Mouse (Mus musculus): Measurements from ENCODE around the gene Kdm2b. TPM values are rescaled to one million over a fixed set of nuclear protein-coding genes. Genes with fewer than 3 reads are reported as not detected.

The Kdm2b gene
- polyA plus RNA-seq, 1 experiment from 2014 or later: 8.3 TPM

- TF ChIP-seq CTCF (IDR thresholded peaks at IDR 0.05; ENCODE audit: low read depth) (no peak), EP300 (IDR thresholded peaks at IDR 0.05; ENCODE audit: low read depth) (no peak)
- Histone ChIP-seq H3K36me3 (replicated peaks; ENCODE audit: insufficient read depth, low read length) (no peaks in the 10 kb centered on the region), H3K4me1 (ENCODE audit: insufficient read depth) (peaks cover 52% of the 10 kb centered on the region), H3K4me2 (ENCODE audit: low read depth, low read length) (no peak overlapping the region), H3K27me3 (ENCODE audit: insufficient read depth, low read length) (no peaks in the 10 kb centered on the region), H3K9ac (replicated peaks) (no peak overlapping the region), H3K9me3 (ENCODE audit: low read length) (no peaks in the 10 kb centered on the region), H3K27ac (ENCODE audit: low read depth) (no peak overlapping the region), H3K4me3 (ENCODE audit: low read depth, low read length) (no peak overlapping the region)
- 63% methylated on average over 6 of the region's 6 CpGs for WGBS (ENCODE audit: insufficient replicate concordance)
- ATAC-seq (no peak), DNase-seq (no peak)
These were observed 33.4 kb upstream of the Kdm2b start for GRCm38 (mm10) chr5:123023049-123023448.

DNA sequence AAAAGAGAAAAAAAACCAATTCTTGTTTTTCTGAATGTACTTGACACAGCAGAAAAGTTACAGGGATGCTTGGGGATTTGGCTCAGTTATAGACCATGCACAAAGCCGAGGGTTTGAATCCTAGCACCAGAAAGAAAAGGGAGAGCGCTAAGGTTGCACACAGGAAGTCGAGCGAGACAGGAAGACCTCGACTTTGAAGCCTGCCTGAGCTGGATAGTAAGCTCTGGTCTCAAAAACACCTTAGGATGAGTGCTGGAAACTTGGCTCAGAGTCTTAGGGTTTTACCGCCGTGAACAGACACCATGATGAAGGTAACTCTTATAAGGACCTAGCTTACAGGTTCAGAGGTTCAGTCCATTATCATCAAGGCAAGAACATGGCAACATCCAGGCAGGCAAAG, 31.8 kb upstream of the Kdm2b start:
- Histone ChIP-seq H3K27me3 (ENCODE audit: insufficient read depth, low read length) (no peaks in the 10 kb centered on the region), H3K4me2 (ENCODE audit: low read depth, low read length) (no peak overlapping the region), H3K4me3 (ENCODE audit: low read depth, low read length) (no peak overlapping the region), H3K9ac (replicated peaks) (no peak overlapping the region), H3K4me1 (ENCODE audit: insufficient read depth) (peaks cover 58% of the 10 kb centered on the region), H3K9me3 (ENCODE audit: low read length) (no peaks in the 10 kb centered on the region), H3K27ac (ENCODE audit: low read depth) (no peak overlapping the region), H3K36me3 (replicated peaks; ENCODE audit: insufficient read depth, low read length) (no peaks in the 10 kb centered on the region)
- DNase-seq (no peak), ATAC-seq (no peak)
- TF ChIP-seq CTCF (IDR thresholded peaks at IDR 0.05; ENCODE audit: low read depth) (no peak), EP300 (IDR thresholded peaks at IDR 0.05; ENCODE audit: low read depth) (no peak)
- WGBS (ENCODE audit: insufficient replicate concordance): 59% methylated on average over 7 of the region's 7 CpGs

GRCm38 (mm10) chr5:123020426-123020825, 30.8 kb upstream of the Kdm2b start:
- no peak for TF ChIP-seq CTCF (IDR thresholded peaks at IDR 0.05; ENCODE audit: low read depth)
- TF ChIP-seq EP300 (IDR thresholded peaks at IDR 0.05; ENCODE audit: low read depth): no peak
- H3K9ac ChIP-seq (replicated peaks): no peak overlapping the region
- 60% methylated on average over 5 of the region's 5 CpGs for WGBS (ENCODE audit: insufficient replicate concordance)
- peaks cover 63% of the 10 kb centered on the region for H3K4me1 ChIP-seq (ENCODE audit: insufficient read depth)
- H3K27ac ChIP-seq (ENCODE audit: low read depth): no peak overlapping the region
- no peaks in the 10 kb centered on the region for H3K36me3 ChIP-seq (replicated peaks; ENCODE audit: insufficient read depth, low read length)
- H3K9me3 ChIP-seq (ENCODE audit: low read length): no peaks in the 10 kb centered on the region
- no peak overlapping the region for H3K4me2 ChIP-seq (ENCODE audit: low read depth, low read length)
- DNase-seq (no peak), ATAC-seq (no peak)
- H3K27me3 ChIP-seq (ENCODE audit: insufficient read depth, low read length): no peaks in the 10 kb centered on the region
- no peak overlapping the region for H3K4me3 ChIP-seq (ENCODE audit: low read depth, low read length)

DNA sequence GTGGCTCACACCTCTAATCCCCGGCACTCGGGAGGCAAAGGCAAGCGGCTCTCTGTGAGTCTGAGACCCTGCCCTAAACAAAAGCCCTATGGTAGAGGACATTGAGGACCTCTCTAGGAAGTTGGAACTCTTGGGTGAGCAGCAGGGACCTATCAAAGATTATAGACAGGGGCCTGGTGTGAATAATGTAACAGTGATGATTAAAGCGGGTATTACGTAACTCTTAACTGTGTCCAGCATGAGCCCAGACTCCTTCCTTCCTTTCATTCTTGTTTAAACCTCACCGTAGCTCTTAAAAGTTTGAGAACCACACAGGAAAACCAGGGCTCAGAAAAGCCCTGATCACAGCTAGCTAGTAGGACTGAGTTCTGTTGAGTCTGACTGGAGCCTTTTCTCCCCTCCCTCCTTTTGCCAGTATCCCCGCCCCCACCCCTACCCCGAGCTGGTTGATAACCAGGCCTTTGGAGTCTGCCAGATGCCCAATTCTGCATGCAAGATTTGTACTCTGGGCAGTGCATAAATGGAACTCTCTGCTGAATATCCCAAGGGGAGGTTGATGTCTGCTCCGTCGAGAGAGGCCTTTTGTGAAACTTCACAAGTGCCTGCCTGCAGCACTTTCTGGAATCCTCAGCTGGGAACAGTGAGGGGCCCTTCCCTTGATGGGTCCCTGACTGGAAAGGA, 29.9 kb upstream of the Kdm2b start:
- WGBS (ENCODE audit: insufficient replicate concordance): 25% methylated on average over 10 of the region's 10 CpGs
- Histone ChIP-seq H3K4me1 (ENCODE audit: insufficient read depth) (peaks cover 65% of the 10 kb centered on the region), H3K4me3 (ENCODE audit: low read depth, low read length) (peak overlapping the region; percentile 7; the same call in 1 of the 2 replicates), H3K27ac (ENCODE audit: low read depth) (peak overlapping the region; percentile 60), H3K9ac (replicated peaks) (0 out of 2 replicates have a peak overlapping the region, but pooled peaks have one; percentile 27), H3K27me3 (ENCODE audit: insufficient read depth, low read length) (no peaks in the 10 kb centered on the region), H3K36me3 (replicated peaks; ENCODE audit: insufficient read depth, low read length) (no peaks in the 10 kb centered on the region), H3K4me2 (ENCODE audit: low read depth, low read length) (peak overlapping the region; percentile 83), H3K9me3 (ENCODE audit: low read length) (no peaks in the 10 kb centered on the region)
- TF ChIP-seq EP300 (IDR thresholded peaks at IDR 0.05; ENCODE audit: low read depth) (no peak), CTCF (IDR thresholded peaks at IDR 0.05; ENCODE audit: low read depth) (no peak)
- ATAC-seq: no peak
- no peak for DNase-seq

DNA sequence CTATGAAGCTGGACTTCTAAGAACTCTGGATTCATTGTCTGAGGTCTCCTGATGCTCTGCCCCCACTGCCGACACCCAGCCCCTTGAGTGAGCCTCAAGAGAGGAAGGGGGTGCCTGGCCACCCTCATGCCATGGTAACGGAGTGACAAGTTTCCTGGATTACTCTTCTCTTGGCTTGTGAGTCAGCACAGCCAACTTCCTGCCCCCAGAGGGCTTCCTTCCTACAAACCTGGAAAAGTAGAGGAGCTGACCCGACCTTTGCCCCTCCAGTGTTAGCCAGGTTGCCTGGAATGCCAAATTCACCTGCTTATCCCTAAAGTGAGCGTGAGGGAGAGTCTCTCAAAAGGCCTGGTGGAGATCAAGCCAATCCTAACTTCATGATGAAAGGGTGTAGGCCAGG, 27.9 kb upstream of the Kdm2b start:
- no peaks in the 10 kb centered on the region for H3K27me3 ChIP-seq (ENCODE audit: insufficient read depth, low read length)
- 39% methylated on average over 4 of the region's 4 CpGs for WGBS (ENCODE audit: insufficient replicate concordance)
- ATAC-seq (no peak), DNase-seq (no peak)
- TF ChIP-seq EP300 (IDR thresholded peaks at IDR 0.05; ENCODE audit: low read depth): no peak
- no peak for TF ChIP-seq CTCF (IDR thresholded peaks at IDR 0.05; ENCODE audit: low read depth)
- H3K27ac ChIP-seq (ENCODE audit: low read depth): 0 out of 2 replicates have a peak overlapping the region, but pooled peaks have one; percentile 35
- H3K4me2 ChIP-seq (ENCODE audit: low read depth, low read length): peak overlapping the region; percentile 83
- H3K4me3 ChIP-seq (ENCODE audit: low read depth, low read length): peak overlapping the region; percentile 76; the same call in 1 of the 2 replicates
- H3K9me3 ChIP-seq (ENCODE audit: low read length): no peaks in the 10 kb centered on the region
- H3K4me1 ChIP-seq (ENCODE audit: insufficient read depth): peaks cover 56% of the 10 kb centered on the region
- no peak overlapping the region for H3K9ac ChIP-seq (replicated peaks)
- H3K36me3 ChIP-seq (replicated peaks; ENCODE audit: insufficient read depth, low read length): no peaks in the 10 kb centered on the region

DNA sequence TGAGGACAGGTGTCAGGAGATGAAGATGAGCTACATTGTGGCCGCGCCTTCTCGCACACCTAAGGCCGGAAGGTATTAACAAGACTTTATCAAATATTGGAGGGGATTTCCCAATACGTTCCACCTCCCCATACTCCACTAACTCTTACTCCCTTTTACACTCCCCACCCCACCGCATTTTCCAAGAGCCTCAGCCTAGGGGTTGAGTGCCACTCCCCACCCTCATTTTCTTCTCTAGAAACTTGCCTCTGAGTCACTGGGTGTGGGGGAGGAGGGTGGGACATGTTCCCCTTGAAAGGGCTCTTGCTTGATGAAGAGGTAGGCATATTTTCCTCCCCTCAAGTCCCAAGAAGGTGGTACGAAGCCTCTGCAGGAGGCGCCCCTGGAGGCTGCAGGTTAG, 26.3 kb upstream of the Kdm2b start:
- WGBS (ENCODE audit: insufficient replicate concordance): 19% methylated on average over 8 of the region's 8 CpGs

More for the DNA sequence above, 26.3 kb upstream of the Kdm2b start:
- Histone ChIP-seq H3K36me3 (replicated peaks; ENCODE audit: insufficient read depth, low read length) (no peaks in the 10 kb centered on the region), H3K27me3 (ENCODE audit: insufficient read depth, low read length) (no peaks in the 10 kb centered on the region), H3K9me3 (ENCODE audit: low read length) (no peaks in the 10 kb centered on the region), H3K4me3 (ENCODE audit: low read depth, low read length) (peak overlapping the region; percentile 76), H3K9ac (replicated peaks) (peak overlapping the region; percentile 66), H3K4me2 (ENCODE audit: low read depth, low read length) (peak overlapping the region; percentile 83), H3K4me1 (ENCODE audit: insufficient read depth) (peaks cover 53% of the 10 kb centered on the region), H3K27ac (ENCODE audit: low read depth) (peak overlapping the region; percentile 94)
- ATAC-seq: no peak
- DNase-seq: no peak
- TF ChIP-seq CTCF (IDR thresholded peaks at IDR 0.05; ENCODE audit: low read depth) (no peak), EP300 (IDR thresholded peaks at IDR 0.05; ENCODE audit: low read depth) (no peak)
